Mouse (Mus musculus): ENCODE data around the gene Cdc37l1. TPM values are rescaled to one million over a fixed set of nuclear protein-coding genes. Genes with fewer than 3 reads are reported as not detected.

The Cdc37l1 gene
- polyA plus RNA-seq, 1 experiment, result 26.0 TPM

- Histone ChIP-seq H3K27me3 (ENCODE audit: control insufficient read depth, insufficient read depth, low read length) (no peaks in the 10 kb centered on the region), H3K36me3 (ENCODE audit: control insufficient read depth, insufficient read depth, low read length) (peaks cover 47% of the 10 kb centered on the region), H3K4me3 (ENCODE audit: control insufficient read depth, insufficient read depth, low read length) (no peak overlapping the region), H3K27ac (ENCODE audit: control insufficient read depth, insufficient read depth, low read length) (no peak overlapping the region), H3K4me1 (replicated peaks; ENCODE audit: control insufficient read depth, insufficient read depth, low read length) (no peaks in the 10 kb centered on the region)
- TF ChIP-seq CTCF (IDR thresholded peaks at IDR 0.05; ENCODE audit: borderline replicate concordance, control insufficient read depth, extremely low read depth, insufficient read depth, low read length, poor library complexity), result no peak
- no peak for TF ChIP-seq POLR2A (IDR thresholded peaks at IDR 0.05; ENCODE audit: control insufficient read depth, extremely low read depth, insufficient read depth, low read length, poor library complexity)
- whole genome bisulfite sequencing, result 90% methylated on average over 11 of the region's 11 CpGs
- DNase-seq, result no peak
Observed at GRCm38 (mm10) chr19:29024391-29024947, 34.3 kb downstream of the Cdc37l1 start.

- 97% methylated on average over 3 of the region's 3 CpGs for WGBS
- no peaks in the 10 kb centered on the region for H3K4me1 ChIP-seq (replicated peaks; ENCODE audit: control insufficient read depth, insufficient read depth, low read length)
- DNase-seq, result no peak
- H3K4me3 ChIP-seq (ENCODE audit: control insufficient read depth, insufficient read depth, low read length), result no peak overlapping the region
- H3K27ac ChIP-seq (ENCODE audit: control insufficient read depth, insufficient read depth, low read length), result no peak overlapping the region
- TF ChIP-seq CTCF (IDR thresholded peaks at IDR 0.05; ENCODE audit: borderline replicate concordance, control insufficient read depth, extremely low read depth, insufficient read depth, low read length, poor library complexity) (no peak), POLR2A (IDR thresholded peaks at IDR 0.05; ENCODE audit: control insufficient read depth, extremely low read depth, insufficient read depth, low read length, poor library complexity) (no peak)
- H3K36me3 ChIP-seq (ENCODE audit: control insufficient read depth, insufficient read depth, low read length), result peaks cover 8% of the 10 kb centered on the region; the same call in 1 of the 2 replicates
- H3K27me3 ChIP-seq (ENCODE audit: control insufficient read depth, insufficient read depth, low read length), result no peaks in the 10 kb centered on the region
Observed at GRCm38 (mm10) chr19:29031788-29032187, 41.6 kb downstream of the Cdc37l1 start.

- no peak overlapping the region for H3K27ac ChIP-seq (ENCODE audit: control insufficient read depth, insufficient read depth, low read length)
- TF ChIP-seq CTCF (IDR thresholded peaks at IDR 0.05; ENCODE audit: borderline replicate concordance, control insufficient read depth, extremely low read depth, insufficient read depth, low read length, poor library complexity) (no peak), POLR2A (IDR thresholded peaks at IDR 0.05; ENCODE audit: control insufficient read depth, extremely low read depth, insufficient read depth, low read length, poor library complexity) (no peak)
- H3K4me1 ChIP-seq (replicated peaks; ENCODE audit: control insufficient read depth, insufficient read depth, low read length), result no peaks in the 10 kb centered on the region
- peaks cover 8% of the 10 kb centered on the region; the same call in 1 of the 2 replicates for H3K36me3 ChIP-seq (ENCODE audit: control insufficient read depth, insufficient read depth, low read length)
- H3K4me3 ChIP-seq (ENCODE audit: control insufficient read depth, insufficient read depth, low read length), result no peak overlapping the region
- DNase-seq, result no peak
- no peaks in the 10 kb centered on the region for H3K27me3 ChIP-seq (ENCODE audit: control insufficient read depth, insufficient read depth, low read length)
Observed at GRCm38 (mm10) chr19:29032662-29033061, 42.5 kb downstream of the Cdc37l1 start.

- Histone ChIP-seq H3K4me1 (replicated peaks; ENCODE audit: control insufficient read depth, insufficient read depth, low read length) (no peaks in the 10 kb centered on the region), H3K36me3 (ENCODE audit: control insufficient read depth, insufficient read depth, low read length) (peaks cover 8% of the 10 kb centered on the region; the same call in 1 of the 2 replicates), H3K4me3 (ENCODE audit: control insufficient read depth, insufficient read depth, low read length) (no peak overlapping the region), H3K27ac (ENCODE audit: control insufficient read depth, insufficient read depth, low read length) (no peak overlapping the region), H3K27me3 (ENCODE audit: control insufficient read depth, insufficient read depth, low read length) (no peaks in the 10 kb centered on the region)
- TF ChIP-seq POLR2A (IDR thresholded peaks at IDR 0.05; ENCODE audit: control insufficient read depth, extremely low read depth, insufficient read depth, low read length, poor library complexity) (no peak), CTCF (IDR thresholded peaks at IDR 0.05; ENCODE audit: borderline replicate concordance, control insufficient read depth, extremely low read depth, insufficient read depth, low read length, poor library complexity) (no peak)
- 98% methylated on average over 5 of the region's 5 CpGs for WGBS
- DNase-seq, result no peak
Observed at GRCm38 (mm10) chr19:29037026-29037425, 46.9 kb downstream of the Cdc37l1 start.

- Histone ChIP-seq H3K36me3 (ENCODE audit: control insufficient read depth, insufficient read depth, low read length) (peaks cover 8% of the 10 kb centered on the region; the same call in 1 of the 2 replicates), H3K27ac (ENCODE audit: control insufficient read depth, insufficient read depth, low read length) (no peak overlapping the region), H3K4me3 (ENCODE audit: control insufficient read depth, insufficient read depth, low read length) (no peak overlapping the region), H3K4me1 (replicated peaks; ENCODE audit: control insufficient read depth, insufficient read depth, low read length) (no peaks in the 10 kb centered on the region), H3K27me3 (ENCODE audit: control insufficient read depth, insufficient read depth, low read length) (no peaks in the 10 kb centered on the region)
- DNase-seq, result no peak
- 96% methylated on average over 10 of the region's 10 CpGs for WGBS
- TF ChIP-seq POLR2A (IDR thresholded peaks at IDR 0.05; ENCODE audit: control insufficient read depth, extremely low read depth, insufficient read depth, low read length, poor library complexity) (no peak), CTCF (IDR thresholded peaks at IDR 0.05; ENCODE audit: borderline replicate concordance, control insufficient read depth, extremely low read depth, insufficient read depth, low read length, poor library complexity) (no peak)
Observed at GRCm38 (mm10) chr19:29037541-29037940, 47.4 kb downstream of the Cdc37l1 start.

- no peak overlapping the region for H3K27ac ChIP-seq (ENCODE audit: control insufficient read depth, insufficient read depth, low read length)
Observed at GRCm38 (mm10) chr19:29039334-29039733, 49.2 kb downstream of the Cdc37l1 start.

GRCm38 (mm10) chr19:29040206-29040605, 50.1 kb downstream of the Cdc37l1 start:
- WGBS, result 97% methylated on average over 4 of the region's 4 CpGs
- Histone ChIP-seq H3K4me1 (replicated peaks; ENCODE audit: control insufficient read depth, insufficient read depth, low read length) (no peaks in the 10 kb centered on the region), H3K27ac (ENCODE audit: control insufficient read depth, insufficient read depth, low read length) (no peak overlapping the region), H3K4me3 (ENCODE audit: control insufficient read depth, insufficient read depth, low read length) (no peak overlapping the region), H3K36me3 (ENCODE audit: control insufficient read depth, insufficient read depth, low read length) (0 out of 2 replicates have a peak, but pooled peaks cover 4% of the 10 kb centered on the region), H3K27me3 (ENCODE audit: control insufficient read depth, insufficient read depth, low read length) (no peaks in the 10 kb centered on the region)
- no peak for DNase-seq
- TF ChIP-seq POLR2A (IDR thresholded peaks at IDR 0.05; ENCODE audit: control insufficient read depth, extremely low read depth, insufficient read depth, low read length, poor library complexity) (no peak), CTCF (IDR thresholded peaks at IDR 0.05; ENCODE audit: borderline replicate concordance, control insufficient read depth, extremely low read depth, insufficient read depth, low read length, poor library complexity) (no peak)

More at GRCm38 (mm10) chr19:29039334-29039733, 49.2 kb downstream of the Cdc37l1 start:
- Histone ChIP-seq H3K36me3 (ENCODE audit: control insufficient read depth, insufficient read depth, low read length) (peaks cover 8% of the 10 kb centered on the region; the same call in 1 of the 2 replicates), H3K4me3 (ENCODE audit: control insufficient read depth, insufficient read depth, low read length) (no peak overlapping the region), H3K27me3 (ENCODE audit: control insufficient read depth, insufficient read depth, low read length) (no peaks in the 10 kb centered on the region), H3K4me1 (replicated peaks; ENCODE audit: control insufficient read depth, insufficient read depth, low read length) (no peaks in the 10 kb centered on the region)
- no peak for DNase-seq
- TF ChIP-seq POLR2A (IDR thresholded peaks at IDR 0.05; ENCODE audit: control insufficient read depth, extremely low read depth, insufficient read depth, low read length, poor library complexity) (no peak), CTCF (IDR thresholded peaks at IDR 0.05; ENCODE audit: borderline replicate concordance, control insufficient read depth, extremely low read depth, insufficient read depth, low read length, poor library complexity) (no peak)

Measured in thymus, adult 2 months (tissue).